ENCODE assay signal across 8 mouse cellular contexts in genomic region chr1:38626388-38626738, GRCm38 (mm10). TPM values are rescaled to one million over a fixed set of nuclear protein-coding genes. Genes with fewer than 3 reads are reported as not detected.
DNase-seq lines count a peak whose midpoint lies in the region; ATAC-seq and TF ChIP-seq lines count a peak whose summit lies in the region.

No protein-coding gene starts in this region.

- H3K4me2 ChIP-seq in hindbrain, embryonic 11.5 days (replicated peaks; ENCODE audit: low read depth, low read length) = peak overlapping the region; percentile 78

- H3K27ac ChIP-seq in heart, adult 2 months = no peak overlapping the region
- H3K27ac ChIP-seq in testis, adult 2 months (ENCODE audit: control insufficient read depth, insufficient read depth, low read depth, low read length) = no peak overlapping the region
- peak overlapping the region; percentile 98 for H3K27ac ChIP-seq in hindbrain, embryonic 11.5 days (ENCODE audit: low read depth, low read length)
- H3K27ac ChIP-seq in midbrain, embryonic 10.5 days (replicated peaks) = peak overlapping the region; percentile 97

- TF ChIP-seq CTCF in heart, adult 2 months (IDR thresholded peaks at IDR 0.05) = no peak
- TF ChIP-seq CTCF in testis, adult 2 months (IDR thresholded peaks at IDR 0.05; ENCODE audit: control insufficient read depth, insufficient read depth, insufficient replicate concordance, low read depth, low read length) = no peak

- peak; percentile 20; the same call in 1 of the 2 replicates for ATAC-seq in hindbrain, embryonic 11.5 days (ENCODE audit: low FRiP score)
- ATAC-seq in inflammation-experienced regulatory T-cells, adult 6 months = no peak

- no peak for TF ChIP-seq POLR2A in heart, adult 2 months (IDR thresholded peaks at IDR 0.05; ENCODE audit: insufficient read depth, low read depth, low read length)
- TF ChIP-seq POLR2A in testis, adult 2 months (IDR thresholded peaks at IDR 0.05; ENCODE audit: control insufficient read depth, low read depth, low read length) = no peak

- peak overlapping the region; percentile 52 for H3K4me3 ChIP-seq in heart, adult 2 months
- peak overlapping the region; percentile 68 for H3K4me3 ChIP-seq in testis, adult 2 months (ENCODE audit: control insufficient read depth, low read depth, low read length)
- peak overlapping the region; percentile 93 for H3K4me3 ChIP-seq in hindbrain, embryonic 11.5 days (ENCODE audit: low read depth, low read length)
- peak overlapping the region; percentile 94 for H3K4me3 ChIP-seq in midbrain, embryonic 10.5 days

- TF ChIP-seq EP300 in heart, adult 2 months (IDR thresholded peaks at IDR 0.05; ENCODE audit: insufficient read depth, low read depth, low read length) = no peak

- WGBS in heart, adult 2 months = 7% methylated on average over 10 of the region's 10 CpGs
- under 1% methylated on average over 10 of the region's 10 CpGs for WGBS in hindbrain, embryonic 11.5 days
- 2% methylated on average over 10 of the region's 10 CpGs for WGBS in midbrain, embryonic 10.5 days

- H3K27me3 ChIP-seq in heart, adult 2 months (ENCODE audit: control insufficient read depth, insufficient read depth, low read length) = peaks cover 10% of the 10 kb centered on the region
- no peaks in the 10 kb centered on the region for H3K27me3 ChIP-seq in testis, adult 2 months (ENCODE audit: control insufficient read depth, insufficient read depth, low read length)
- H3K27me3 ChIP-seq in hindbrain, embryonic 11.5 days (ENCODE audit: control insufficient read depth, insufficient read depth, low read length) = no peaks in the 10 kb centered on the region
- peaks cover 28% of the 10 kb centered on the region for H3K27me3 ChIP-seq in midbrain, embryonic 10.5 days (ENCODE audit: low read depth, poor library complexity, severe bottlenecking)

- intact Hi-C loops in heart, adult 2 months (cut with DNase I) = loop anchor here (10.0 kb wide), 1 partner anchor 442 kb away; no protein-coding TSS in a partner anchor
- intact Hi-C loops in heart, postnatal 25 days (cut with DNase I) = loop anchor here (5.0 kb wide), 1 partner anchor 141 kb away; no protein-coding TSS in a partner anchor

- H3K36me3 ChIP-seq in heart, adult 2 months (ENCODE audit: control insufficient read depth, insufficient read depth, low read length) = no peaks in the 10 kb centered on the region
- H3K36me3 ChIP-seq in testis, adult 2 months (ENCODE audit: control insufficient read depth, insufficient read depth, low read length) = no peaks in the 10 kb centered on the region
- H3K36me3 ChIP-seq in hindbrain, embryonic 11.5 days (ENCODE audit: control insufficient read depth, insufficient read depth, low read length) = no peaks in the 10 kb centered on the region
- H3K36me3 ChIP-seq in midbrain, embryonic 10.5 days = no peaks in the 10 kb centered on the region

- H3K9ac ChIP-seq in heart, adult 2 months (ENCODE audit: low read depth, low read length) = peak overlapping the region; percentile 40
- H3K9ac ChIP-seq in hindbrain, embryonic 11.5 days (ENCODE audit: low read depth, low read length) = peak overlapping the region; percentile 92

- no peaks in the 10 kb centered on the region for H3K79me2 ChIP-seq in heart, adult 2 months (replicated peaks; ENCODE audit: control insufficient read depth, insufficient read depth, low read length)

- H3K4me1 ChIP-seq in heart, adult 2 months (ENCODE audit: control insufficient read depth, insufficient read depth, low read length) = peaks cover 3% of the 10 kb centered on the region; the same call in 1 of the 2 replicates
- H3K4me1 ChIP-seq in testis, adult 2 months (ENCODE audit: control insufficient read depth, insufficient read depth, low read length) = peaks cover 7% of the 10 kb centered on the region
- H3K4me1 ChIP-seq in hindbrain, embryonic 11.5 days (replicated peaks; ENCODE audit: control insufficient read depth, insufficient read depth, low read length) = peaks cover 10% of the 10 kb centered on the region
- peaks cover 65% of the 10 kb centered on the region for H3K4me1 ChIP-seq in midbrain, embryonic 10.5 days

- peak; percentile 7 to 24 for DNase-seq in heart, adult 2 months
- DNase-seq in heart, postnatal 25 days (ENCODE audit: low spot score) = no peak
- no peak for DNase-seq in testis, postnatal 14 days (ENCODE audit: low spot score)
- no peak for DNase-seq in hindbrain, embryonic 11.5 days (ENCODE audit: low spot score)
- no peak for DNase-seq in midbrain, embryonic 10.5 days (ENCODE audit: low spot score)
- no peak for DNase-seq in thymus, adult 18-20 months

- no peaks in the 10 kb centered on the region for H3K9me3 ChIP-seq in hindbrain, embryonic 11.5 days (ENCODE audit: control insufficient read depth, low read length)
- no peaks in the 10 kb centered on the region for H3K9me3 ChIP-seq in midbrain, embryonic 10.5 days (replicated peaks)

RNA-seq across cellular contexts. Expression of gene Aff3, which starts 38.4 kb away (rescaled TPM):
- total RNA-seq in heart, adult 2 months (2021) = 1 to 10 TPM; 1.4 to 3.1 TPM
- 2.4 and 3.2 TPM in 2 replicates for polyA plus RNA-seq in heart, adult 2 months (2012; rRNA removed)
- total RNA-seq in heart, postnatal 25 days (2021) = 1 to 10 TPM; 1.8 to 3.4 TPM
- 8.1 and 9.4 TPM in 2 replicates for polyA plus RNA-seq in testis, adult 2 months (2012; rRNA removed)
- polyA plus RNA-seq in hindbrain, embryonic 11.5 days (2014; fragmentation: Nextera tagmentation; extraction: Ambion mirVana) = 19.7 and 25.6 TPM in 2 replicates
- 3.0 and 4.7 TPM in 2 replicates for polyA plus RNA-seq in midbrain, embryonic 10.5 days (2016; fragmentation: Nextera tagmentation; extraction: Ambion mirVana)
- polyA plus RNA-seq in inflammation-experienced regulatory T-cells, adult 6 months (2017; shearing (Covaris generic)) = 10 to 100 TPM in 2 of 3 experiments, 1 to 10 TPM in 1; 4.1 to 16.7 (median 15.5) TPM

Comparison
In these comparisons a context has a peak if more than half of its experiments do, and no peak if none do; other contexts are left out.
1. DNase-seq: peak in heart, adult 2 months (2 of 2); none in heart, postnatal 25 days (single experiment), testis, postnatal 14 days (single experiment), hindbrain, embryonic 11.5 days (single experiment), midbrain, embryonic 10.5 days (single experiment) and thymus, adult 18-20 months (0 of 2).
2. H3K27ac ChIP-seq: peak in hindbrain, embryonic 11.5 days (single experiment) and midbrain, embryonic 10.5 days (single experiment); none in heart, adult 2 months (single experiment) and testis, adult 2 months (single experiment).
3. Peak in every context shown above with its lines, with median percentiles within 50 percentile points of each other: H3K4me3 ChIP-seq.